Mouse (Mus musculus) forebrain, embryonic 12.5 days (tissue): Measurements from ENCODE around the gene Awat1. TPM values are rescaled to one million over a fixed set of nuclear protein-coding genes. Genes with fewer than 3 reads are reported as not detected.

ENCODE experiments used
- ATAC-seq: fragments of 200-750 bp; cut with Nextera tagmentation; 2 replicates; pipeline ENCODE4 v1.8.0; 2017; ENCODE audit warnings: moderate TSS enrichment; ENCODE audit not compliant: low FRiP score
- H3K27ac ChIP-seq: fragments of 300-500 bp; sonication (generic); 2 replicates; pipeline ENCODE4 v1.5.1; 2016; ENCODE audit warnings: mild to moderate bottlenecking
- H3K27me3 ChIP-seq: fragments of 300-500 bp; sonication (generic); 2 replicates; pipeline ENCODE4 v1.6.1; 2016; ENCODE audit warnings: mild to moderate bottlenecking
- H3K36me3 ChIP-seq: fragments of 300-500 bp; sonication (generic); replicated peaks from 2 replicates; pipeline ENCODE4 v1.6.1; 2016; ENCODE audit warnings: mild to moderate bottlenecking
- H3K4me1 ChIP-seq: fragments of 300-500 bp; sonication (generic); 2 replicates; pipeline ENCODE4 v1.6.1; 2016
- H3K4me2 ChIP-seq: fragments of 300-500 bp; sonication (generic); 2 replicates; pipeline ENCODE4 v1.6.1; 2016; ENCODE audit warnings: mild to moderate bottlenecking, moderate library complexity
- H3K4me3 ChIP-seq: fragments of 300-500 bp; sonication (generic); replicated peaks from 2 replicates; pipeline ENCODE4 v1.5.1; 2016; ENCODE audit warnings: mild to moderate bottlenecking
- H3K9ac ChIP-seq: fragments of 300-500 bp; sonication (generic); 2 replicates; pipeline ENCODE4 v1.6.1; 2016; ENCODE audit warnings: mild to moderate bottlenecking
- H3K9me3 ChIP-seq: fragments of 300-500 bp; sonication (generic); 2 replicates; pipeline ENCODE4 v1.6.1; 2016
- WGBS: fragments of 180-500 bp; shearing (Covaris S2); methylation state at CpG from one replicate; pipeline ENCODE4 v1.1.7; 2016; 5-methylcytosine and 5-hydroxymethylcytosine counted together
- polyA plus RNA-seq: library from polyadenylated mRNA; unstranded; fragments of >200 nt; fragmentation: Nextera tagmentation; extraction: Ambion mirVana; gene quantifications from 2 replicates; pipeline ENCODE4 v1.2.1, GENCODE M21; 2016

The Awat1 gene
- polyA plus RNA-seq, 1 experiment from 2014 or later = not detected

DNA sequence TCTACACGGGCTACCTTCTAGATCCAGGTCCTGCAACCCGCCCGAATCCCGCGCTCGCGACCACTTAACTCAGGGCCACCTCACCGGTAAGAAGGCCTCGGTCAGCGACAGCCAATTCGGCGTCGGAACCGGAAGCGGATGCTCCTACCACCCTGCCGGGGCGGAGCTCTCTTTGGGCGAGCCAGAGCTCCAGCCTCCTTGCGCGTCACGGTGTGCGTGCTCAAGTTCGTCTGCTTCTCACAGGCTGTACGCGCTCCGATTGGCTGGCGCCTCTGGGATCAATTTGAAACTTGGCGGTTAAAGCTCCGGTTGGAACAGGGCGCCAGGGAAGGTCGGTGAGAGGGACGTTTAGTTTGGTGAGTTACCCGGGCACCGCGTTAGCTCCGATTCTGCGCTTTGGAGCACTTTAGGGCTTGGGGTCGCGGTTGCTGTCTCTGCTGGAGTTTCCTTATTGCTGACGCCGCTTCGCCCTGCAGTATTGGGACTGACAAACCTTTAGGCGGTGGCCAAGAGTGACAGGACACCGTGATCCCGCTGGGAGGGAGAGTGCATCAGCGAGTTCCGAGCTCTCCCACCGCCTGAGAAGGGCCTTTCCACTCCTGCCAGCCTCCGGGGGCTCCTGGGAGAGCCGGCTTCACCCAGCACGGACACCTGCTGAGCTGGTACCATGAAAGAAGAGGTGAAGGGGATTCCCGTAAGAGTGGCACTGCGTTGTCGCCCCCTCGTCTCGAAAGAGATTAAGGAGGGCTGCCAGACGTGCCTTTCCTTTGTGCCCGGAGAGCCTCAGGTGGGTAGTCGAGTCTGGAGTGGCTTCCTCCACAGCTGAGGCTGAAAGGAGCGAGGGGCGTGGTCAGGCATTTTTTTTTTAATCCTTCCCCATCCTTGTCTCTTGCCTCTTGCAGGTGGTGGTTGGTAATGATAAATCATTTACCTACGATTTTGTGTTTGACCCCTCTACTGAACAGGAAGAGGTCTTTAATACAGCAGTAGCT lies 54.0 kb downstream of the Awat1 start, which contains the start of gene Pdzd11:
Gene Pdzd11, minus strand, starts transcription at position 767 of the 992 bp plus-strand sequence.
- Histone ChIP-seq H3K4me1 (peaks cover 5% of the 10 kb centered on the region; the same call in 1 of the 2 replicates), H3K9me3 (no peaks in the 10 kb centered on the region), H3K27ac (peak within 1 kb of the TSS; percentile 85), H3K27me3 (no peaks in the 10 kb centered on the region; the same call in 1 of the 2 replicates), H3K4me3 (peak within 1 kb of the TSS; percentile 58), H3K9ac (peak within 1 kb of the TSS; percentile 68), H3K4me2 (peak within 1 kb of the TSS; percentile 61), H3K36me3 (peaks cover 12% of the 10 kb centered on the region; the same call in 1 of the 2 replicates)
- ATAC-seq = peak; percentile 100
- WGBS = 26% methylated on average over 61 of the region's 62 CpGs

Other genes with a start within 250 kb of the Awat1 start
- gene Otud6a, start 143.2 kb upstream of the Awat1 start, polyA plus RNA-seq = not detected in 2 replicates
- 0.40 and 0.46 TPM in 2 replicates for gene Awat2, start 129.5 kb upstream of the Awat1 start, polyA plus RNA-seq
- gene Igbp1, start 78.0 kb upstream of the Awat1 start, polyA plus RNA-seq = 28.6 and 29.9 TPM in 2 replicates
- gene Dgat2l6, start 47.4 kb upstream of the Awat1 start, polyA plus RNA-seq = not detected in 2 replicates
- gene P2ry4, start 22.6 kb downstream of the Awat1 start, polyA plus RNA-seq = not detected in 2 replicates
- 0.23 TPM in 1 of 2 replicates, not detected in the other for gene Arr3, start 33.2 kb downstream of the Awat1 start, polyA plus RNA-seq
- 45.4 and 53.2 TPM in 2 replicates for gene Kif4, start 53.5 kb downstream of the Awat1 start, polyA plus RNA-seq
- gene Pdzd11, start 54.3 kb downstream of the Awat1 start, polyA plus RNA-seq = 130 and 137 TPM in 2 replicates
- 8.8 and 9.5 TPM in 2 replicates for gene Gdpd2, start 157.6 kb downstream of the Awat1 start, polyA plus RNA-seq
- 19.0 and 24.5 TPM in 2 replicates for gene Dlg3, start 195.5 kb downstream of the Awat1 start, polyA plus RNA-seq